Mouse (Mus musculus) heart, embryonic 12.5 days (tissue): ENCODE data around the gene Dennd2a. TPM values are rescaled to one million over a fixed set of nuclear protein-coding genes. Genes with fewer than 3 reads are reported as not detected.

Experiments used
- ATAC-seq: fragments of 200-750 bp; cut with Nextera tagmentation; 2 replicates; pipeline ENCODE4 v1.8.0; 2017; ENCODE audit warnings: moderate TSS enrichment, moderate library complexity; ENCODE audit not compliant: insufficient number of reproducible peaks, low FRiP score
- H3K27ac ChIP-seq: fragments of 300-500 bp; sonication (generic); 2 replicates; pipeline ENCODE4 v1.5.1; 2016; ENCODE audit warnings: mild to moderate bottlenecking, moderate library complexity; ENCODE audit not compliant: poor library complexity, severe bottlenecking
- H3K27me3 ChIP-seq: fragments of 300-500 bp; sonication (generic); replicated peaks from 2 replicates; pipeline ENCODE4 v1.6.1; 2016; ENCODE audit warnings: mild to moderate bottlenecking, moderate library complexity
- H3K36me3 ChIP-seq: fragments of 300-500 bp; sonication (generic); 2 replicates; pipeline ENCODE4 v1.6.1; 2016; ENCODE audit warnings: mild to moderate bottlenecking, moderate library complexity
- H3K4me1 ChIP-seq: fragments of 300-500 bp; sonication (generic); replicated peaks from 2 replicates; pipeline ENCODE4 v1.6.1; 2016; ENCODE audit warnings: mild to moderate bottlenecking
- H3K4me2 ChIP-seq: fragments of 300-500 bp; sonication (generic); 2 replicates; pipeline ENCODE4 v1.6.1; 2016; ENCODE audit warnings: mild to moderate bottlenecking, moderate library complexity
- H3K4me3 ChIP-seq: fragments of 300-500 bp; sonication (generic); 2 replicates; pipeline ENCODE4 v1.5.1; 2016; ENCODE audit warnings: mild to moderate bottlenecking
- H3K9ac ChIP-seq: fragments of 300-500 bp; sonication (generic); 2 replicates; pipeline ENCODE4 v1.6.1; 2016; ENCODE audit warnings: mild to moderate bottlenecking, moderate library complexity
- H3K9me3 ChIP-seq: fragments of 300-500 bp; sonication (generic); replicated peaks from 2 replicates; pipeline ENCODE4 v1.6.1; 2016; ENCODE audit warnings: mild to moderate bottlenecking, moderate library complexity
- WGBS: fragments of 180-500 bp; shearing (Covaris S2); methylation state at CpG from one replicate; pipeline ENCODE4 v1.1.7; 2016; 5-methylcytosine and 5-hydroxymethylcytosine counted together
- polyA plus RNA-seq: library from polyadenylated mRNA; unstranded; fragments of >200 nt; fragmentation: Nextera tagmentation; extraction: Ambion mirVana; gene quantifications from 2 replicates; pipeline ENCODE4 v1.2.1, GENCODE M21; 2016

The Dennd2a gene
- 26.8 and 28.2 TPM in 2 replicates for polyA plus RNA-seq

DNA sequence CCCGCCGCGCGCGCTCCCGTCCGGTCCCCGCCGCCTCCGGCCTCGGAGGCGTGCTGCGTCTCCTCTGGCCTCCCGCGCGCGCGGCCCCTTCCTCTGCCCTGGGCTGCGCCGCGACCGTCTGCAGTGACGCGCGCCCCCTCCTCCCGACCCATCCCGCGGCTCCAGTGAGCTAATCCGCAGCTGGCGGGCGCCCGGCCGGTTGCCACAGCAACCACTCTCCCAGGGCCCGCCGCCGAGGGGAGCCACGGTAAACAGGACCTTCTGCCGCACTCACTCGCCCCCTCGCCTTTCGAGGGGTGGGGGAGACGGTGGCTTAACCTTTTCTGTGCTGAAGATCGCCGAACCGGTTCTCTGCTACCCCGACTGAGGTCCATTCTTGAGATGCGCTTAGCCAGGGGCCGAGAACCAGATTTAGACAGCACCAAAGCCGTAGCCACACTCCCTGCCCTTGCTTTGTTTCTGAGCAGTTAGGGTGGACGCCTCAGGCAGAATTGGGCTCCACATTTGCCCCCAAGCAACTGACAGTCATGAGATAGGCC lies at the start of gene Dennd2a:
Gene Dennd2a, minus strand, starts transcription at position 145 of the 539 bp plus-strand sequence.
- ATAC-seq: peak; percentile 89
- under 1% methylated on average over 40 of the region's 50 CpGs for WGBS

DNA sequence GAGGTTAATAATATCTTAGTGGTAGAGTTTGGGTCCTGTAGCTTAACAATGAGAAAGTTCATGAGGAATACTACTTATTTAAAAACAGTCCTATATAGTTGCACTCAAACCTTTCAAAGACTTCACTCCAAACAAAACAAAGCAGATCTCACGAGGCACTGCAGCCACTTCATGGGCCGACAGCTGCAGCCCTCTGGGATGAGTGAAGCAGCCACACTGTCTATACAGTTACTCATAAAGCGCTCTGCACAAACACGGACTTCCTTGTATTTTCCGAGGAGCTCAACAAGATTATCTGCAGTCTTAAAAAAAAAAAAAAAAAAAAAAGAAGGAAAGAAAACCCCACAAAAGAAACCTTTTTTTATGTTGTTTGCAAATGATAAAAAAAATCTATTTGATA lies 49.7 kb upstream of the Dennd2a start:
- 50% methylated on average over 5 of the region's 5 CpGs for WGBS
- Histone ChIP-seq H3K4me3 (no peak overlapping the region), H3K9me3 (no peaks in the 10 kb centered on the region), H3K4me2 (no peak overlapping the region), H3K36me3 (peaks cover 18% of the 10 kb centered on the region), H3K27me3 (no peaks in the 10 kb centered on the region), H3K9ac (no peak overlapping the region), H3K4me1 (peaks cover 17% of the 10 kb centered on the region), H3K27ac (no peak overlapping the region)
- no peak for ATAC-seq

More for the DNA sequence above, at the start of gene Dennd2a:
- Histone ChIP-seq H3K27ac (peak within 1 kb of the TSS; percentile 92), H3K36me3 (peaks cover 5% of the 10 kb centered on the region; the same call in 1 of the 2 replicates), H3K4me3 (peak within 1 kb of the TSS; percentile 84), H3K4me2 (peak within 1 kb of the TSS; percentile 70), H3K4me1 (peaks cover 41% of the 10 kb centered on the region), H3K27me3 (no peaks in the 10 kb centered on the region), H3K9ac (peak within 1 kb of the TSS; percentile 94), H3K9me3 (no peaks in the 10 kb centered on the region)

DNA sequence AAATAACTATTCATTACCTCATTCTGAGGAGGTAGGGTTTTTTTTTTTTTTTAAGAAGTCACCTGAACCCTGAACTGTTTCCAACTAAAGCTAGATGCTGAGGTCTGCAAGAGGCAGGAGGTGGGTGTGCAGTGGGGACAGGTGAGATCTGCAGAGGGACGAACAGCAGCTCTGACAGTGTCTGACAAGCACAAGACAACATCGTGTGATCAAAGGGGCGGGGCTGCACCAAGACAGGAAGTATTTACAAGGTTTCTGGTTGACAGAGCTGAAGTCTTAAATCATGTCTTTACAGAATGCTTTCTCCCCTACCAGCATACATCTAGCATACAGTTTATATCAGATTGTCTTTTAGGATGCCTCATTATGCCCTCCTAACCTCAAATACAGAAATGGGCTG lies 49.2 kb upstream of the Dennd2a start:
- H3K27me3 ChIP-seq: no peaks in the 10 kb centered on the region
- H3K9ac ChIP-seq: no peak overlapping the region
- H3K4me1 ChIP-seq: peaks cover 17% of the 10 kb centered on the region
- no peaks in the 10 kb centered on the region for H3K9me3 ChIP-seq
- 61% methylated on average over 3 of the region's 3 CpGs for whole genome bisulfite sequencing
- H3K27ac ChIP-seq: no peak overlapping the region
- no peak overlapping the region for H3K4me2 ChIP-seq
- H3K36me3 ChIP-seq: peaks cover 19% of the 10 kb centered on the region
- no peak for ATAC-seq
- H3K4me3 ChIP-seq: no peak overlapping the region

DNA sequence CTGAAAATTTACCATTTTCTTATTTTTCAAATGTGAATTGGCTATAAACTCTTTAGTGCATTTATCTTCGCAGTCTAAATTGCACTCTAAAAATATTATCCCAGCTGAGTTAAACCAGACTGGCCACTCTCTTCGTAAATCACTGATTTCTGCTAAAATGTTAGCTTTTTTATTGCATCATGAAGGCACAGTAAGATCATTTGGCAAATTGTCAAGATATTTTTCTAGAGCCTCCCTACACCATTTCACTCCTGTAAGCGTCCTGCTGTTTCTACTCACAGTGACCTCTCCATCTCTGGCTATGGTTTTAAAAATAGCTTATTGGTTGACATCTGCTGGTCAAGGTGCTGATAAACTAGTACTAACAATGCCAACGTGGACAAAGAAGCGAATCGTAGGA lies 48.4 kb upstream of the Dennd2a start:
- Histone ChIP-seq H3K4me3 (no peak overlapping the region), H3K27me3 (no peaks in the 10 kb centered on the region), H3K27ac (no peak overlapping the region), H3K4me2 (peak overlapping the region; percentile 16; the same call in 1 of the 2 replicates), H3K9ac (no peak overlapping the region), H3K4me1 (peaks cover 17% of the 10 kb centered on the region), H3K36me3 (peaks cover 22% of the 10 kb centered on the region), H3K9me3 (no peaks in the 10 kb centered on the region)
- no peak for ATAC-seq
- 41% methylated on average over 6 of the region's 6 CpGs for WGBS

DNA sequence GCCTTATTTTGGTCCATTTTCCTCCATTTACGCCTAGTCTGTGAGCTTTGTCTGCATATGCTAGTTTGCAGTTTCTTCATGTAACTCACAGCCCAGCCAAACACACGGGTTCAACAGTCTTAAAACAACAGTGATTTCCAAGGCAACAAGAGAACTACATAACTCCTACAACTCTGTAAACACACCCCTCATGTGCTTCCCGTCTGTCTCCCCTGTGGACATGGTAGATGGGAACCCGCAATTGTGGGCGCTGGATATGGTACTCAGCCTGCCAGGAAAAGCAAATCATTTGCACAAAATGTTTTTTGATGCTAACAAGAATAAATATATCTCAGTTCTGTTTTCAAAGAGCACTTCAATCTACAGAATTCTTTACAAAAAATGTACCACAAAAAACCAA lies 46.9 kb upstream of the Dennd2a start:
- Histone ChIP-seq H3K27me3 (no peaks in the 10 kb centered on the region), H3K27ac (no peak overlapping the region), H3K4me3 (no peak overlapping the region), H3K36me3 (peaks cover 32% of the 10 kb centered on the region), H3K9ac (no peak overlapping the region), H3K9me3 (no peaks in the 10 kb centered on the region), H3K4me2 (no peak overlapping the region), H3K4me1 (peaks cover 17% of the 10 kb centered on the region)
- no peak for ATAC-seq
- 89% methylated on average over 5 of the region's 5 CpGs for WGBS

DNA sequence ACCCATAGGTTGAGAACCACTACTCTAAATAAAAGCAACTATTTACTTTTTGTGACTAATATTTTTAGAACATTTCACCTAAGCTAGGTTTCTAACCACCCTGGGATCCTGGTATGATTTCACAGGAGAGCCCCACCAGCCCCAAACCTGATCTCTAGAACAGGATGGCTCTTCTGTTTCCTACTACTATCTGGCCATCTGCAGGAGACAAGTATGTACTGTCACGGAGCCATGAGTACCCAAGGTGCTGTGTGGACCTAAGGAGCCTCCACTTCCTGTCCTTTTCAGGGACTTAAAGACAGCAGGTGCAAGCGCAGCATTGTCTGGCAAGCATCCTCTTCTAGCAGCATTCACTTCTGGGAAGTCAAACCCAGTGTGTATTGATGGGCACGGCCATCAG lies 44.2 kb upstream of the Dennd2a start:
- Histone ChIP-seq H3K36me3 (peaks cover 54% of the 10 kb centered on the region), H3K9ac (no peak overlapping the region), H3K4me2 (no peak overlapping the region), H3K4me3 (no peak overlapping the region), H3K27ac (no peak overlapping the region), H3K27me3 (no peaks in the 10 kb centered on the region), H3K9me3 (no peaks in the 10 kb centered on the region), H3K4me1 (peaks cover 12% of the 10 kb centered on the region)
- WGBS: 78% methylated on average over 3 of the region's 3 CpGs
- no peak for ATAC-seq

DNA sequence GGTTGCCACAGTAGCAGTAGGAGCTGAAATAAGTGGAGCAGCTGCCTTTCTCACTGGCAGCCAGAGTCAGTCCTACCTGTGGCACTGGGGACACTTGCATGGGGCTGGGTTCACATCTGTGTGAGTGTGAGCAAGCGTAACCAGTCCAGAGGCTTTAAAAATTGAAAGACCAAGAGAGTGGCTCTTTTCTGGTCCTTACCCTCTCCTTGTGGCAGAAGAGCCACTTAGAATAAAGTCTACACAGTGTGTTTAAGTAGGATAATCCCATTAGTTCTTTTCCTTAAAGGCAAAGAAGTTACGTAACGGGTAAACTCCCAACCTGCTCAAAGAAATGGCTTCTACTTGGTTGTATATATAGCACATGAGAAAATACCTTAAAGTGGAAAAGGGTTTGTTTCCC lies 43.2 kb upstream of the Dennd2a start:
- no peak overlapping the region for H3K4me3 ChIP-seq
- no peaks in the 10 kb centered on the region for H3K9me3 ChIP-seq
- H3K27me3 ChIP-seq: no peaks in the 10 kb centered on the region
- H3K36me3 ChIP-seq: peaks cover 62% of the 10 kb centered on the region
- H3K9ac ChIP-seq: no peak overlapping the region
- ATAC-seq: no peak
- peaks cover 6% of the 10 kb centered on the region for H3K4me1 ChIP-seq
- no peak overlapping the region for H3K4me2 ChIP-seq
- WGBS: 91% methylated on average over 3 of the region's 3 CpGs
- no peak overlapping the region for H3K27ac ChIP-seq

DNA sequence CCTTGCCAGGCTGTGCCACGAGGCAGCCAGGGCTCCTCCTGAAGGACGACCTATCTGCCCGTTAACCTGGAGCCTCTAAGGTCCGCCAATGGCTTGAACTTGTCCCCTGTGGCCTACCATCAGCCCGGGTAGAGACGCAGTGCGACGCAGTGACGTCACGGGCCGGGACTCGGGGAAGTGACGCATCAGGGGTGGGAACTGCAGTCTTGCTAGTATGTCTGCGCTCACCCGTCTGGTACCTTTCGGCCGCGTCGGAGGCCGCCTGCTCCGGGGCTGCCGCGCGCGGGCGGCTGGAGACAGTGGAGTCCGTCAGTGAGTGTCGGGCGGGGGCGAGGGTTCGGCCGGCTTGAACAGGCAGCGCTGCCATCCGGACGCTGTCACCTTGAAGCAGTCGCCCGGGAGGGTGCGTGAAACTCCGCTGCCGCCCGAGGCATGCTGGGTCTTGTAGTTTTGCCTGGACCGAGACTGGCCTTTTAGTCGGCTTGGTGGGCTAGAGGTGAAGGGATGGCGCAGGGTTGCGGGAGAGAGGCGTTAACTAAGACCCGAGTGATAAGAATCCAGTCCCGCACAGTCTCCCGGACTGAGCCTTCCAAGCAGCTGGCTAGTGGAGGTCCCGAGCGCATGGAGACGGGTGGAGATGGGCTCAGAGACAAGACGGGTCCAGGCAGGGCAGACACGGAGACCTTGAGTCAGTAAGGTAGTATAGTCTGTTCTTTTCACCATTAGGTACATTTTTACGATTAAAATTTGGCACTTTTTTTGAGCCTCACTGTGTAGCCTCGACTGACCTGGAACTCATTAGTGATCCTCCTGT lies 34.9 kb upstream of the Dennd2a start, which contains the start of gene Ndufb2:
Gene Ndufb2, plus strand, starts transcription at position 174 of the 814 bp plus-strand sequence.
- peak within 1 kb of the TSS; percentile 97 for H3K27ac ChIP-seq
- peak within 1 kb of the TSS; percentile 85 for H3K9ac ChIP-seq
- peak; percentile 99 for ATAC-seq
- H3K4me2 ChIP-seq: peak within 1 kb of the TSS; percentile 71
- H3K36me3 ChIP-seq: peaks cover 30% of the 10 kb centered on the region
- no peaks in the 10 kb centered on the region for H3K27me3 ChIP-seq
- H3K4me1 ChIP-seq: peaks cover 19% of the 10 kb centered on the region
- WGBS: under 1% methylated on average over 56 of the region's 56 CpGs
- peak within 1 kb of the TSS; percentile 86 for H3K4me3 ChIP-seq
- no peaks in the 10 kb centered on the region for H3K9me3 ChIP-seq

DNA sequence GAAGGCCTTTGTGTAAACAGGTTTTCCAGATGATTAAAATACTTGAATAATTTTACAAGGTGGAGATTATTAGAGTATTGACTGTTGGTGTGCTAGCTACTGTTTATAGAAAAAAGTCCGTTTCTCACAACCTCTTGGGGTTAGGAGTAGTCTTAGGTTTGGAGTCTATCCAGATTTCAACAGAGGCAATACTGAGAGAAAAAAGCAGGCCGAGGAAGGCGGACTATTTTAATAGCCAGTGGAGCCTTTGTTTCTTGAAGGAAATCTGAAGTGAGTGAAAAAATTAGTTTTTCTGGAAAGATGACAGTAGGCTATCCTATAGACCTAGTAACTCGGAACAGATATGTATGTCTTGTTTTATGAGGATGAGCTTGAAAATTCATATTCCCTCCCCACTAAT lies 33.8 kb upstream of the Dennd2a start:
- H3K27me3 ChIP-seq: no peaks in the 10 kb centered on the region
- H3K4me3 ChIP-seq: no peak overlapping the region
- H3K9me3 ChIP-seq: no peaks in the 10 kb centered on the region
- H3K27ac ChIP-seq: no peak overlapping the region
- peaks cover 22% of the 10 kb centered on the region for H3K36me3 ChIP-seq
- H3K9ac ChIP-seq: no peak overlapping the region
- WGBS: 92% methylated on average over 4 of the region's 4 CpGs
- H3K4me1 ChIP-seq: peaks cover 19% of the 10 kb centered on the region
- peak overlapping the region; percentile 71; the same call in 1 of the 2 replicates for H3K4me2 ChIP-seq
- no peak for ATAC-seq

DNA sequence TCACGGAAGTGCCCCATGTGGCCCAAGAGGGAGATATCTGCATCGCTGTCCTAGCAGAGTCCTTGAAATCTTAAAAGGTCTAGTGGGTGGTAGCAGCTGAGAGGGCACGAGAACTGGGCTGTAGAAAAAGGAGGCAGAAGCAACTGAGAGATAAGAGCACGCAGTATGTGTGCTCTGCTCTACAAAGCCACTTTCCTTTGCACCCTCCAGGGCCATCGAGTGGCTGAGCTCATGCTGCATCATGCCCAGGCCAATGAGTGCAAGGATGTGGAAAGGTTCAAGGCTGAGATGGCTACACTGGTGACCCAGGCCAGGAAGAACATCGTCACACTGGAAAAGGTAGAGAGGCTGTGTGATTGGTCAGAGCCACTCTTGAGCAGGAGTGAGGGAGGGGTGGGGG lies 27.9 kb upstream of the Dennd2a start, which contains the start of gene Gm42420:
Gene Gm42420, plus strand, starts transcription at position 237 of the 400 bp plus-strand sequence.
- no peak within 1 kb of the TSS for H3K27ac ChIP-seq
- peak; percentile 63; the same call in 1 of the 2 replicates for ATAC-seq
- H3K9ac ChIP-seq: no peak within 1 kb of the TSS
- no peaks in the 10 kb centered on the region for H3K9me3 ChIP-seq
- no peaks in the 10 kb centered on the region for H3K27me3 ChIP-seq
- WGBS: 83% methylated on average over 6 of the region's 6 CpGs
- no peaks in the 10 kb centered on the region for H3K4me1 ChIP-seq
- no peak within 1 kb of the TSS for H3K4me3 ChIP-seq
- H3K36me3 ChIP-seq: peaks cover 53% of the 10 kb centered on the region
- H3K4me2 ChIP-seq: no peak within 1 kb of the TSS

DNA sequence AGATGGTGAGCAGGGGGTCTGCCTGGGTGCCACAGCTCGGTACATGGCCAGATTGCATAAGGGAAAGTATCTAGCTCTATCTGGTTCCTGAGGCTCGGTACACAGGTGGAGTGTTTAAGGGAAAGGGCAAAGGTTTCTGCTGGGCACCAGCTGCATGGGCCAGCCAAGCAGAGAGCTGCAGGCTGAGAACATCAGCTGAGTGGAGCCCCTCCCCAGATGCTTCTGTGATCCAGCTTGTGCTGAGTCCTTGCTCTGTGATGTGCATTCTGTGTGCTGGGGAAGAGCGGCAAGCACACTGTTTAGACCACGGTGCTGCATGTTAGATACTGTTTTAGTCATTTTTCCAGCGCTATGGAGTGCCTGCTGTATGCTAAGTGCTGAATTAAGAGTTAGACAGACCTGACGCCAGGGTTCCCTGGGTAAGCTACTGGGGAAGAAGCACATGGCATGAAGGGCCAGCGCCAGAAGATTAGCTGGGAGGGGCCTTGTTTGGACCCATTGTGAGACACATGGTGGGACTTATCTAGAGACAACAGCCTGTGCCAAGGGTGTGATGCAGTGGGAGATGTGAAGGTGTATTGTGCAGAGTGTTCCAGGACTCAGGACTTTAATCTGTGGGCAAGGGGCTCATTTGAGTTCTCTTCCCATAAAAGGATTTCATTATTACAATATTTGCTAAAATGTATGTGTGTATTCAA lies 23.6 kb upstream of the Dennd2a start:
- Histone ChIP-seq H3K27ac (no peak overlapping the region), H3K4me1 (no peaks in the 10 kb centered on the region), H3K4me3 (no peak overlapping the region), H3K36me3 (peaks cover 59% of the 10 kb centered on the region), H3K27me3 (no peaks in the 10 kb centered on the region), H3K9ac (no peak overlapping the region), H3K4me2 (no peak overlapping the region), H3K9me3 (no peaks in the 10 kb centered on the region)
- ATAC-seq: peak; percentile 76; the same call in 1 of the 2 replicates
- 67% methylated on average over 7 of the region's 7 CpGs for WGBS
